Mouse (Mus musculus) midbrain, embryonic 14.5 days (tissue): ENCODE measurements at regions not wholly inside any gene's neighbourhood (a gene's known extent, or its start where the extent isn't known, plus 50 kb on each side); places are given as distances from the start of the nearest gene placed in this dataset.

Experiments used
- ATAC-seq: fragments of 200-750 bp; cut with Nextera tagmentation; 2 replicates; pipeline ENCODE4 v1.8.0; 2017; ENCODE audit warnings: moderate number of reproducible peaks, moderate library complexity; ENCODE audit not compliant: low FRiP score, low TSS enrichment
- DNase-seq: peaks from one replicate; pipeline ENCODE4 v3.0.0-alpha.2; 2015
- H3K27ac ChIP-seq: fragments of 300-500 bp; sonication (generic); replicated peaks from 2 replicates; pipeline ENCODE4 v1.5.1; 2014; ENCODE audit warnings: mild to moderate bottlenecking, low read depth, low read length, moderate library complexity
- H3K27me3 ChIP-seq: fragments of 300-500 bp; sonication (generic); 2 replicates; pipeline ENCODE4 v1.6.1; 2014; ENCODE audit warnings: low read length, control low read depth, mixed read lengths; ENCODE audit not compliant: control insufficient read depth, insufficient read depth
- H3K36me3 ChIP-seq: fragments of 300-500 bp; sonication (generic); 2 replicates; pipeline ENCODE4 v1.6.1; 2014; ENCODE audit warnings: low read length, control low read depth; ENCODE audit not compliant: control insufficient read depth, insufficient read depth
- H3K4me1 ChIP-seq: fragments of 300-500 bp; sonication (generic); 2 replicates; pipeline ENCODE4 v1.6.1; 2014; ENCODE audit warnings: mild to moderate bottlenecking, antibody characterized with exemption, low read length, control low read depth; ENCODE audit not compliant: control insufficient read depth, insufficient read depth
- H3K4me2 ChIP-seq: fragments of 300-500 bp; sonication (generic); 2 replicates; pipeline ENCODE4 v1.6.1; 2014; ENCODE audit warnings: mild to moderate bottlenecking, low read length, moderate library complexity
- H3K4me3 ChIP-seq: fragments of 300-500 bp; sonication (generic); replicated peaks from 2 replicates; pipeline ENCODE4 v1.5.1; 2014; ENCODE audit warnings: low read depth, low read length
- H3K9ac ChIP-seq: fragments of 300-500 bp; sonication (generic); replicated peaks from 2 replicates; pipeline ENCODE4 v1.6.1; 2014; ENCODE audit warnings: mild to moderate bottlenecking, low read length, moderate library complexity
- H3K9me3 ChIP-seq: fragments of 300-500 bp; sonication (generic); 2 replicates; pipeline ENCODE4 v1.6.1; 2016; ENCODE audit warnings: low read length, control low read depth, mixed read lengths; ENCODE audit not compliant: control insufficient read depth
- WGBS: fragments of 180-500 bp; shearing (Covaris S2); extraction: QIAGEN DNeasy Blood & Tissue Kit; methylation state at CpG from one replicate; pipeline ENCODE4 v1.1.7; 2014; 5-methylcytosine and 5-hydroxymethylcytosine counted together

DNA sequence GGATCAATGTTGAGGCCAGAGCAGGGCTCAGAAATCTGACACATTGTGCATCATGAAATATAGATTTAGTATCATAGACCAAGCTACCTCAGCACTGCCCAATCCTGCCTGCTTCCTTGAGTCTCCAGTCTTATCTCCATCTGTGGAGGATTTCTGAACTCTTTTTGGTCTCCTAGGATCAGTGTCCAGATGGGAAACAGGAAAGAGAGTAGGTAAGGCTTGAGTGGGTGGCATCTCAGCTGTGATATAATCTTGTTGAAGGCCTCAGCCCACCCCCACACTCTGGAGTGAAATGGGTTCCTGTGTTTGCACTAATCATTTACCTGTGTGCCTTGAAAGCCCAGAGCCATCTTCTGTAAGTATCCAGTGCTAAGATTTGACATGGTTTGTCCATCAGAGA, 74.3 kb upstream of the Aff3 start:
- H3K4me1 ChIP-seq, result no peaks in the 10 kb centered on the region
- DNase-seq (no peak), ATAC-seq (no peak)
- no peak overlapping the region for H3K27ac ChIP-seq
- no peaks in the 10 kb centered on the region for H3K9me3 ChIP-seq
- no peak overlapping the region for H3K9ac ChIP-seq
- H3K4me2 ChIP-seq, result no peak overlapping the region
- H3K27me3 ChIP-seq, result no peaks in the 10 kb centered on the region
- H3K4me3 ChIP-seq, result no peak overlapping the region
- no peaks in the 10 kb centered on the region for H3K36me3 ChIP-seq

DNA sequence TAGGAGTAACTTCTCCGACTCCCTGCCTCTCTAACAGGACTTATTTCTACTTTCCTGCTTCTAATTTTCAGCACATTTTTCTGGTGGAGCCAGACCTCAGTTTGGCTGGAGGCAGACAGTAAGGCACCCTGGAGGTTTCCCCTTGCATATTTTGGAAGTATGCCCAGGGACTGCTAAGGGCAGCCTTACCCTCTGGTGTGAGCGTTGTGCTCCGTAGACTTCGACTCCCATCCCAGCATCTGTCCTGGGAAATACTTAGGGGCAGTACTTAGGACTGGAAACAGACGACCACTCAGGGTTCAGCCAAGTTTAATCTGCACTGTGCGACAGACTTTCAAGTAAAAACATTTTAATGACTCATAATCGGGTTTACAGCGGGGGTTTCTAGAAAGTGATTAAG, 71.0 kb upstream of the Aff3 start:
- WGBS, result 85% methylated on average over 8 of the region's 8 CpGs
- H3K36me3 ChIP-seq, result no peaks in the 10 kb centered on the region
- H3K4me3 ChIP-seq, result no peak overlapping the region
- no peaks in the 10 kb centered on the region for H3K27me3 ChIP-seq
- ATAC-seq (no peak), DNase-seq (no peak)
- H3K9ac ChIP-seq, result no peak overlapping the region
- no peak overlapping the region for H3K27ac ChIP-seq
- H3K4me2 ChIP-seq, result no peak overlapping the region
- H3K9me3 ChIP-seq, result no peaks in the 10 kb centered on the region
- 0 out of 2 replicates have a peak, but pooled peaks cover 2% of the 10 kb centered on the region for H3K4me1 ChIP-seq

- Histone ChIP-seq H3K4me1 (0 out of 2 replicates have a peak, but pooled peaks cover 7% of the 10 kb centered on the region), H3K9me3 (no peaks in the 10 kb centered on the region), H3K9ac (no peak overlapping the region), H3K4me2 (no peak overlapping the region), H3K36me3 (no peaks in the 10 kb centered on the region), H3K27ac (no peak overlapping the region), H3K4me3 (no peak overlapping the region), H3K27me3 (no peaks in the 10 kb centered on the region)
- no peak for DNase-seq
- no peak for ATAC-seq
Measured at GRCm38 (mm10) chr1:38733201-38733600, 68.4 kb upstream of the Aff3 start.

DNA sequence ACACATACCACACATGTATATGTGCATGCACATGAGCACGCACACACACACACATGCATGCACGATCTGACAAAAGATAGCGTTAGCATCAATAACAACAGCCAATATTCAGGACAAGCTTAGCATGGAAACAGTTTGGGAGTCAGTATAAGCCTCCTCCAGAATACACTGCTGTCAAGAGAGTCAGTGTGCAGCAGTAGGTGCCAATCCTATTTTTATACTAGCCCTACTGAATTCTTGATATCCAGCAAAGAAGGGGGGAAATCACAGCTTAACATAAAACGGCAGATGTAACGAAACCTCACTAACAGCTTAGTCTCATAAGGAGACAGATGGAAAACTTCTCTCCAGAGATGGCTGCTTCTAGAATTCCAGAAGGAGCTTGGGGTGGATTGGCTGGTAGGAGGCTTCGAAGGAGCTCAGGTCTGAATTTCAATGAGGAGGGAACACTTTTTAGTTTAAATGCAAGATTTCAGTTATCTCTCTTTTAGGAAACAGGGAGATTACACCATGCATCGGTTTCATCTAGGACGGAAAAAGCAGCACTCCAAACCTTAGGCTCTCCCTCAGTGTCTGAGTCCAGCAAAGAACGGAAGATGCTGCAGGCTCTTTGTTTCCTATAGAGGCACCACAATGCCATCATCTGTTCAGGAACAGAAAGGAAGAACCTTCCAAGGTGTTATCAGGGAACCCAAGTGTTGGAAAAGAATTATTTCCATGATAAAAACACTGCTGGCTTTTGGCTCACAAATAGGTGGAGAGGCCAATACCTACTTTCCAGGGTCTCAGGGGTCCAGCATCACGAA, 65.4 kb upstream of the Aff3 start:
- peak; percentile 47 for DNase-seq
- H3K9me3 ChIP-seq, result no peaks in the 10 kb centered on the region
- no peak overlapping the region for H3K27ac ChIP-seq
- no peak overlapping the region for H3K4me3 ChIP-seq
- H3K4me2 ChIP-seq, result no peak overlapping the region
- no peak overlapping the region for H3K9ac ChIP-seq
- no peak for ATAC-seq
- H3K4me1 ChIP-seq, result 0 out of 2 replicates have a peak, but pooled peaks cover 7% of the 10 kb centered on the region
- WGBS, result 80% methylated on average over 10 of the region's 10 CpGs
- no peaks in the 10 kb centered on the region for H3K36me3 ChIP-seq
- H3K27me3 ChIP-seq, result no peaks in the 10 kb centered on the region

- no peak overlapping the region for H3K4me2 ChIP-seq
- no peak for ATAC-seq
- H3K36me3 ChIP-seq, result no peaks in the 10 kb centered on the region
- 0 out of 2 replicates have a peak, but pooled peaks cover 5% of the 10 kb centered on the region for H3K4me1 ChIP-seq
- H3K9ac ChIP-seq, result no peak overlapping the region
- H3K9me3 ChIP-seq, result no peaks in the 10 kb centered on the region
- no peaks in the 10 kb centered on the region for H3K27me3 ChIP-seq
- no peak overlapping the region for H3K4me3 ChIP-seq
- DNase-seq, result no peak
- no peak overlapping the region for H3K27ac ChIP-seq
- WGBS, result 78% methylated on average over 9 of the region's 9 CpGs
Measured at GRCm38 (mm10) chr1:38725805-38726204, 61.0 kb upstream of the Aff3 start.

DNA sequence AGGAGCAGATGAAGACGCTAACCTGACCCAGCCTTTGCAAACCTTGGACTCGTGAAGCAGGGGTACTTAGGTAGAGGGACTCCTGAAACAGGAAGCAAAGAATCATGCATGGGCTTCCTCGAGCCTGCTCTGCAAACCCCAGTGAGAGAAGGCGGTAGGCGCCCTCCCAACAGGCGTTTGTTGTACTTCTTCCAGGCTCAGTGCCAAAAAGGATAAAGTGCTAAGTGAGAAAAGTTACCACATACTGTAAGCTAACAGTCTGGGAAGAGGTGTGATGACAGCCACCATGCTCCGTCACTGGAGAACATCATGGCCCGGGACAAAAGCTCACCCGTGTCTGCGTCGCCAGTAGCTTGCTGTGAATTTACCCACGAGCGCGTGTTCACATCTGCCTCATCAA, 59.9 kb upstream of the Aff3 start:
- WGBS, result 90% methylated on average over 14 of the region's 14 CpGs
- ATAC-seq (no peak), DNase-seq (no peak)
- H3K4me1 ChIP-seq, result 0 out of 2 replicates have a peak, but pooled peaks cover 4% of the 10 kb centered on the region
- no peak overlapping the region for H3K27ac ChIP-seq
- H3K36me3 ChIP-seq, result no peaks in the 10 kb centered on the region
- H3K4me3 ChIP-seq, result no peak overlapping the region
- H3K27me3 ChIP-seq, result no peaks in the 10 kb centered on the region
- H3K9ac ChIP-seq, result no peak overlapping the region
- no peak overlapping the region for H3K4me2 ChIP-seq
- no peaks in the 10 kb centered on the region for H3K9me3 ChIP-seq

GRCm38 (mm10) chr1:38722155-38722554, 57.4 kb upstream of the Aff3 start:
- no peak overlapping the region for H3K4me2 ChIP-seq
- DNase-seq, result no peak
- H3K27me3 ChIP-seq, result no peaks in the 10 kb centered on the region
- no peak overlapping the region for H3K4me3 ChIP-seq
- no peaks in the 10 kb centered on the region for H3K4me1 ChIP-seq
- no peaks in the 10 kb centered on the region for H3K9me3 ChIP-seq
- 71% methylated on average over 10 of the region's 10 CpGs for WGBS
- no peak overlapping the region for H3K9ac ChIP-seq
- H3K36me3 ChIP-seq, result no peaks in the 10 kb centered on the region
- no peak for ATAC-seq
- H3K27ac ChIP-seq, result no peak overlapping the region

DNA sequence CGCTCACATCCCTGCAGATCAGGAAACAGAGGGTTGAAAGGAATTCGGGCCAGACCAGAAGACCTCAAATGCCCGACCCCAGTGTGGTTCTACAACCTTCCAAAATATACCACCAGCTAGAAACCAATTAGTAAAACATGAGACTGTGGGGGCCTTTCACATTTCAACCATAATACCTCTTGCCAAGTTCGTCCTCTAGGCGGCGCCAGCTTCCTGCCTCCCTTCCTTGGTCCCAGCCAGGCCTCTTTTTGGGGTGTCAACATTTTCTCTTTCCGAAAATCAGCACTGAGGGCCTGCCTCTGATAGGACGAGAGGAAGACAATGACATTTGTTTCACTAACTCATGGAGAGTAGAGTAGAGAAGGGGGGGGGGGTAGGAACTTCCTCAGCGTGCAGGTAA, 55.5 kb upstream of the Aff3 start:
- 50% methylated on average over 9 of the region's 9 CpGs for WGBS
- DNase-seq (no peak), ATAC-seq (no peak)
- no peak overlapping the region for H3K4me3 ChIP-seq
- no peaks in the 10 kb centered on the region for H3K36me3 ChIP-seq
- no peaks in the 10 kb centered on the region for H3K4me1 ChIP-seq
- H3K9me3 ChIP-seq, result no peaks in the 10 kb centered on the region
- H3K27me3 ChIP-seq, result no peaks in the 10 kb centered on the region
- H3K9ac ChIP-seq, result no peak overlapping the region
- H3K27ac ChIP-seq, result no peak overlapping the region
- no peak overlapping the region for H3K4me2 ChIP-seq

DNA sequence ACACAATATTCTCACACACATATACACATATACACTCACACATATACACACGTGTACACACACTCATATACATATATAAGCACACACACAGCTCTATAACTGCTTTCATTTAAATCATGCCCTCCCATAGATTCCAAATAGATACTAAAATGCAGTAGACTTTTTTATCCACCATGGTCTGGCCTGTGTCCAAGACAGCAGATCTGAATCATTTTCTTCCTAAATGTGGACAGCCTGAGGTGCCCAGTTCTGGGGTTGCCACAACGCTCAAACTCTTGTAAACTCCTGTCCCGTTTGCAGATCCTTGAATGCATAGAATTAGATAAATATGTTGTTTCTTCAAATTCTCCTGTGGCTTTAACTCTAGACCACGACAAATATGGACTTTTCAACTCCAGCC, 50.9 kb upstream of the Aff3 start:
- ATAC-seq, result no peak
- Histone ChIP-seq H3K27ac (no peak overlapping the region), H3K27me3 (no peaks in the 10 kb centered on the region), H3K36me3 (no peaks in the 10 kb centered on the region), H3K9me3 (no peaks in the 10 kb centered on the region), H3K4me2 (no peak overlapping the region), H3K4me1 (no peaks in the 10 kb centered on the region), H3K4me3 (no peak overlapping the region), H3K9ac (no peak overlapping the region)
- WGBS, result 78% methylated on average over 4 of the region's 4 CpGs
- DNase-seq, result no peak
